ENCODE assay signal across 8 mouse cellular contexts in genomic region chr13:31806428-31806832, GRCm38 (mm10). TPM values are rescaled to one million over a fixed set of nuclear protein-coding genes. Genes with fewer than 3 reads are reported as not detected.
DNase-seq lines count a peak whose midpoint lies in the region; ATAC-seq and TF ChIP-seq lines count a peak whose summit lies in the region.

Gene Foxc1, plus strand, starts transcription at chr13:31806633.

- no peaks in the 10 kb centered on the region for H3K9me3 ChIP-seq in intestine, embryonic 16.5 days (ENCODE audit: control insufficient read depth, low read length)
- H3K9me3 ChIP-seq in midbrain, embryonic 16.5 days (replicated peaks; ENCODE audit: control insufficient read depth, low read length, poor library complexity, severe bottlenecking): no peaks in the 10 kb centered on the region

- H3K27me3 ChIP-seq in intestine, embryonic 16.5 days (replicated peaks; ENCODE audit: control insufficient read depth, insufficient read depth, low read length): peaks cover 77% of the 10 kb centered on the region
- H3K27me3 ChIP-seq in midbrain, embryonic 16.5 days (ENCODE audit: control insufficient read depth, insufficient read depth, low read depth, low read length): peaks cover 47% of the 10 kb centered on the region

- H3K9ac ChIP-seq in intestine, embryonic 16.5 days (ENCODE audit: low read depth, low read length): peak within 1 kb of the TSS; percentile 65
- peak within 1 kb of the TSS; percentile 57 for H3K9ac ChIP-seq in midbrain, embryonic 16.5 days (ENCODE audit: low read depth, low read length)

- peak within 1 kb of the TSS; percentile 99 for H3K4me2 ChIP-seq in intestine, embryonic 16.5 days (ENCODE audit: low read depth, low read length)
- peak within 1 kb of the TSS; percentile 55 for H3K4me2 ChIP-seq in midbrain, embryonic 16.5 days (ENCODE audit: low read length)

- H3K4me3 ChIP-seq in layer of hippocampus, adult 2 months: peak within 1 kb of the TSS; percentile 47
- H3K4me3 ChIP-seq in intestine, embryonic 16.5 days (ENCODE audit: low read length): peak within 1 kb of the TSS; percentile 61
- H3K4me3 ChIP-seq in midbrain, embryonic 16.5 days (ENCODE audit: low read depth, low read length): peak within 1 kb of the TSS; percentile 39

- WGBS in intestine, embryonic 16.5 days: under 1% methylated on average over 40 of the region's 40 CpGs
- WGBS in midbrain, embryonic 16.5 days: under 1% methylated on average over 39 of the region's 40 CpGs

- H3K36me3 ChIP-seq in intestine, embryonic 16.5 days (ENCODE audit: control insufficient read depth, insufficient read depth, low read length): no peaks in the 10 kb centered on the region
- H3K36me3 ChIP-seq in midbrain, embryonic 16.5 days (ENCODE audit: control insufficient read depth, insufficient read depth, low read length): no peaks in the 10 kb centered on the region

- peak; percentile 51 for TF ChIP-seq CTCF in layer of hippocampus, adult 2 months (conservative IDR thresholded peaks at IDR 0.05)

- H3K27ac ChIP-seq in layer of hippocampus, adult 2 months: peak within 1 kb of the TSS; percentile 68
- H3K27ac ChIP-seq in intestine, embryonic 16.5 days (ENCODE audit: low read length): no peak within 1 kb of the TSS
- H3K27ac ChIP-seq in midbrain, embryonic 16.5 days (ENCODE audit: low read length): peak within 1 kb of the TSS; percentile 48

- peak; percentile 20 to 42 for DNase-seq in layer of hippocampus, adult 2 months (ENCODE audit: low spot score in 2 of 2)
- no peak for DNase-seq in layer of hippocampus, adult 9-11 months
- DNase-seq in embryo, embryonic 11 days: peak; percentile 94
- peak; percentile 69 to 82 for DNase-seq in gastrocnemius, postnatal 4 days (ENCODE audit: low spot score in 2 of 2)
- DNase-seq in liver: peak; percentile 72
- peak; percentile 34 to 47 for DNase-seq in thymus, adult 18-20 months

- ATAC-seq in intestine, embryonic 16.5 days: peak; percentile 88
- peak; percentile 68 for ATAC-seq in midbrain, embryonic 16.5 days

- peaks cover 40% of the 10 kb centered on the region for H3K4me1 ChIP-seq in intestine, embryonic 16.5 days (ENCODE audit: control insufficient read depth, insufficient read depth, low read length)
- peaks cover 27% of the 10 kb centered on the region for H3K4me1 ChIP-seq in midbrain, embryonic 16.5 days (ENCODE audit: control insufficient read depth, insufficient read depth, low read length)

RNA-seq across cellular contexts. Expression of gene Foxc1, which starts in this region (rescaled TPM):
- 1 to 10 TPM; 4.2 to 5.2 TPM for total RNA-seq in layer of hippocampus, adult 2 months (2021)
- 1 to 10 TPM; 2.2 to 2.3 TPM for total RNA-seq in gastrocnemius, postnatal 4 days (2021)
- polyA plus RNA-seq in intestine, embryonic 16.5 days (2015; fragmentation: Nextera tagmentation; extraction: Ambion mirVana): 0.06 and 0.07 TPM in 2 replicates
- polyA plus RNA-seq in midbrain, embryonic 16.5 days (2015; fragmentation: Nextera tagmentation; extraction: Ambion mirVana): 0.44 and 0.81 TPM in 2 replicates

Comparison
In these comparisons a context has a peak if more than half of its experiments do, and no peak if none do; other contexts are left out.
1. Peak in ATAC-seq, H3K4me3 ChIP-seq, H3K9ac ChIP-seq and H3K4me2 ChIP-seq in intestine, embryonic 16.5 days; RNA of the gene not detected or under 1 TPM.
2. Peak in ATAC-seq, H3K4me3 ChIP-seq, H3K27ac ChIP-seq, H3K9ac ChIP-seq and H3K4me2 ChIP-seq in midbrain, embryonic 16.5 days; RNA of the gene not detected or under 1 TPM.